Mouse (Mus musculus): ENCODE results near the gene Cx3cr1.

The Cx3cr1 gene

DNA sequence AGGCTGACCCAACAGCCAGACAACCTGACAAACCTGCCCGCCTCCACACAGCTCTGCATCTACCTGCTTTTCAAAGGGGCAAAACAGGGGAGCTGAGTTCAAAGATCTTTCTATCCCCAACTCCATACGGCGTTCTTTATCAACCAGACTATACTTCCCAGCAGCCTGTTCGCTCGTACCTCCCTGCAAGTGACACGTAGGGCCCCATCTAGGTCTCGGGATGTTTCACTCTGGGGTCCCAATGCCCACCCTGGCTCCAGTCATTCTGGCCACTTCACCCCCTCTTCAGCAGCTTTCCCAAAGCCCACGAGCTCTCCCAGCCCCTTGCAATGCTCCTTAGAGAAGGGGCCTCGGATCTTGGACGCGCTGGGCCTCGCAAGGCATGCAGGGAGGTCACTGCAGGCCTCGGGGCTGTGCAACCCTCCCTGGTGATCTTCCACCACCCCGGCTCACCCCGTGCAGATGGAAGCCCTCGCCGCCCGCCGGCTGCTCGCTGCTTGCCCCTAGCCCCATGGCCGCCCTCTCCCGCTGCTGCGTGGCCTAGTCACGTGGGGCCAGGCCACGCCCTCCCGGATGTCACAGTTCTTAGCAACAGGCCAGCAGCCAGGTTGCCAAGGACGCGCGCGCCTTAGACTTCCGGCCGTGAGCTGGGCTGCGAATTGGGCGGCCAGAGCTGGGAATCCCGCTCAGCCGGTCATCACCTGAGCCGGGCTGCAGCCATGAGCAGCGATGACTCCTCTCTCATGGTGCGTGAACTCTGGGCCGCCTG is 132.5 kb downstream of the Cx3cr1 start, which contains the start of the genes Gorasp1 and Ttc21a:
Gene Gorasp1 (minus strand): TSS at position 561 of the 769 bp plus-strand sequence.
Gene Ttc21a (plus strand): TSS at position 602 of the 769 bp plus-strand sequence.
- DNase-seq (ENCODE audit: low spot score), result peak; percentile 94

DNA sequence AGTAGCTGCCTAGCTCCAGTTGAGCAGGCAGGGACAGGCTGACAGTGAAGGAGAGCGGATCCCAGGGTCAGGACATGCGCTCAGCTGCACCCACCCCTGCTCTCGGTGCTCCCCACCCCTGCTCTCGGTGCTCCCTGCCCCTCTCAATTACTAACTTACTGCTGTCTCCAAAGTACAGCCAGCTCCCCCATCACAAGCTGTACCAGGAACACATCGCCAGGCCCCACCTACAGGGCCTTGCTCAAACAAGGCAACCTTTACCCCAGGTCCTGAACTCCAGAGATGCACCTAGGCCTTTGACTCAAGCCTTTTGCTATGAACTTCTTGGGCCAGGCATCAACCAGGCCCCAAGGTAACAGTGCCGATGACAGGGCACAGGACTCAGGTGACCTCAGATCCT is 136.0 kb downstream of the Cx3cr1 start:
- no peak for DNase-seq (ENCODE audit: low spot score)

DNA sequence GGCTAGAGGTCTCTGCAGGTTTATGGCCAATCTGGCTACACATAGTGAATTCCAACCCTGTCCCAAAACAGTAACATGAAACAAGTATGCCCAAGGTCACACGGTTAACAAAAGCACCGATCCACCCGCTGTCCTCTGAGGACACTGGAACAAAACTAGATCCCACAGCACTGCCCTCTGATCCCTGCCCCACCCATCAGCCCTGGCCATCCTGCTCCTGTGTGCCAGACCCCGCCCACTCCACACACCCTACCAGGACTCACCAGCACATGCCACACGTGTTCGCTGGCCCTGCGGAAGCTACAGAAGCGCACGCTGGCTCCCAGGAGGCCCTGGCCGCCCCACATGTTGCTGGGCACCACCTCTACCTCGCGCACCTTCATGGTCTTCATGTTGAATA is 137.3 kb downstream of the Cx3cr1 start:
- DNase-seq (ENCODE audit: low spot score), result no peak

GRCm38 (mm10) chr9:119926497-119926896 is 143.2 kb downstream of the Cx3cr1 start:
- DNase-seq (ENCODE audit: low spot score), result no peak

DNA sequence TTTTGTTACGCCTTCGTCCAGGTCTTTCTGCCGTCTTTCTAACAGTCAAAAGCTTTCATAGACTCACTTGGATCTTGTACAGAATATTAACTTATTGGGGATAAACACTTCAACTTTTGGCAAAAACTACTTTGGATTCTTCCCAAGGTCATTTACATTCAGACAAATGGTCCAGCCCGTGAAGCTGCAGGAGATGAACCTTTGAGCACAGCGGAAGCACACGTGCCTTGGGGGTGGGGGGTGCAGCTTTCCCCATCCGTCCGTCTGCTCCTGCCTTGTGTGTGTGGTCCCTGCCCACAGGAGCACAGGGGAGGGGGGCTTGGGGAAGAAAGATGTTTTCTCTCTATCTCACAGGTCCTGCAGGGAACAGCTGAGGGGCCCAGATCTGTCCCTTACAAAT is 143.9 kb downstream of the Cx3cr1 start:
- DNase-seq (ENCODE audit: low spot score), result no peak

GRCm38 (mm10) chr9:119925120-119925657 is 144.5 kb downstream of the Cx3cr1 start:
- no peak for DNase-seq (ENCODE audit: low spot score)

GRCm38 (mm10) chr9:119923462-119923861 is 146.2 kb downstream of the Cx3cr1 start:
- no peak for DNase-seq (ENCODE audit: low spot score)

DNA sequence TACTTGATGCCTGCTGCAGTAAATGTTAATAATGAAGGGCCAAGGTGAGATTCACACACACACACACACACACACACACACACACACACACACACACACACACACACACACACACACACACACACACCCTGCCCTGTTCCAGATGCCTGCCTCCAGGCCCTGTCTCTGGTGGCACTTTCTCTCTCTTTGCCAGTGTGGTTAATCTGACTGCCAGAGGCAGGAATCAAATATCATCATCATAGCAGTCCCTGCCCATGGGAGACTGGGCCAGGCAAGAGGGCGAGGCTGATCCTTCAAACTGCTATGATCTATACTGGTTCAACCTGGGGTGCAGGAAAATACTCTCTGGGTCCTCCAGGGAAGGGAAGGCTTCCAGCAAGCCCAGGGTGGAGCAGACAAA is 149.8 kb downstream of the Cx3cr1 start:
- no peak for DNase-seq (ENCODE audit: low spot score)

DNA sequence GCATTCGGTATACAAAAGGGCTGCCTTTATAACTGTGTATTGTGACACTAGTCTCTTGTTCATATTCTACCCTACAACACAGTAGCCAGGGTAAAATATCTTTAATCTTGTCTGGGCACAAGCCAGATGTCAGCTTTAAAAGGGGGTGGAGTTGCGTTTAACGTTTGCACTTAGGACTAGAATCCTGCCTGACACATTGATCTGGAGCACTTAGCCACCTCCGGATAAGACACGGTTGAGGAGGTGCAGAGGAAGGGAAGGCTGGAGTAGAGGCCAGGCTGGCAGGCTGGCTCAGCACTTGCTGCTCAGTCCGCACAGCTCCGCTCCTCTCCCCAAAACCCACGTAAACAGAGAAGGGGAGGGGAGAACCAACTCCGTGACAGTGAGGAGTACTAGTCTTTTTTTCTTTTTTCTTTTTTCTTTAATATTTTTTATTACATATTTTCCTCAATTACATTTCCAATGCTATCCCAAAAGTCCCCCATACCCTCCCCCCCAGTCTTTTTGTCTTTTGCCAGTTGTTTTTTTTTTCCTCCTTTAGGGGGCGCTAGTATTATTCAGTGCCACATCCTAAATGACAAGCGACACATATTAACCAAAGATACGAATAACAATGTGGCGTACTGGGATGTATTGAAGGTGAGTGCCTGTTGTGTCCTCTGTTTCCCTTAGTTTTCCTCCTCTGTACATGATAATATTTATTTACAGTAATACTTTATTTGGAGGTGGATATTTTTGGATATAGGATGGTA is 156.4 kb downstream of the Cx3cr1 start:
- no peak for DNase-seq (ENCODE audit: low spot score)

DNA sequence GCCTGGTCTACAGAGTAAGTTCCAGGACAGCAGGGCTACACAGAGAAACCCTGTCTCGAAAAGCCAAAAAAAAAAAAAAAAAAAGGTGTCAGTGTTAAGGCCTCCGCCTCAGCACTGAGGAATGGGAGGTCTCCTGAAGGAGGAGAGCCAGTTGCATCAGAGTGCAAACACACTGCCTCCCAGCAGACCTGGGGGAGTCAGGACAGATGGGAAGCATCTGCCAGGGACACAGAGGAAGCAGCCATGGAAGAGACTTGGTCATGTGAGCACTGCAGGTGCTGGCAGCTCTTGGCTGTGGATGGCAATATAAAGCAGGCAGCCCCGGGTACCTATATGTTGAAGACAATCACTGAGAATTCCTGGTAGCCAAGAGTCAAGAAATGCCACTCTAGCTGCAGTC is 159.7 kb downstream of the Cx3cr1 start:
- no peak for DNase-seq (ENCODE audit: low spot score)

DNA sequence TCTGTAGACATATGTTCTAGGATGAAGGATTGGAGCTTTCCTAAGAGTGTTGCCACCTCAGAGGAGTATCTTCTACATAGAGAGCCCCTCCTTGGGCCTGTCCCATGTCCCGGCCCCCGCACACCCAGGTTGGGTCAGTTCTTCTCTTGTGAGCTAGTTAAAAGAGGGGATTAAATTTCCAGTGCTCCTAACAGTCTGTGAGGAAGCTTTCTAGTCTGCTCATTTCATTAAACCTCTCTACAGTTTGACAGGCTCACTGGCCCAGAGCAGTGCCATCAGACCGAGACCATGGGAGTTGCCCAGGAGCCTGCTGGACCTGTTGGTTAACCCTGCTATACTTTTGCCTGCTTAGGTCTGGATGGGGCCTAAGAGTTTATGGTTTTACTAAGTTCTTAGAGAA is 161.0 kb downstream of the Cx3cr1 start:
- no peak for DNase-seq (ENCODE audit: low spot score)

DNA sequence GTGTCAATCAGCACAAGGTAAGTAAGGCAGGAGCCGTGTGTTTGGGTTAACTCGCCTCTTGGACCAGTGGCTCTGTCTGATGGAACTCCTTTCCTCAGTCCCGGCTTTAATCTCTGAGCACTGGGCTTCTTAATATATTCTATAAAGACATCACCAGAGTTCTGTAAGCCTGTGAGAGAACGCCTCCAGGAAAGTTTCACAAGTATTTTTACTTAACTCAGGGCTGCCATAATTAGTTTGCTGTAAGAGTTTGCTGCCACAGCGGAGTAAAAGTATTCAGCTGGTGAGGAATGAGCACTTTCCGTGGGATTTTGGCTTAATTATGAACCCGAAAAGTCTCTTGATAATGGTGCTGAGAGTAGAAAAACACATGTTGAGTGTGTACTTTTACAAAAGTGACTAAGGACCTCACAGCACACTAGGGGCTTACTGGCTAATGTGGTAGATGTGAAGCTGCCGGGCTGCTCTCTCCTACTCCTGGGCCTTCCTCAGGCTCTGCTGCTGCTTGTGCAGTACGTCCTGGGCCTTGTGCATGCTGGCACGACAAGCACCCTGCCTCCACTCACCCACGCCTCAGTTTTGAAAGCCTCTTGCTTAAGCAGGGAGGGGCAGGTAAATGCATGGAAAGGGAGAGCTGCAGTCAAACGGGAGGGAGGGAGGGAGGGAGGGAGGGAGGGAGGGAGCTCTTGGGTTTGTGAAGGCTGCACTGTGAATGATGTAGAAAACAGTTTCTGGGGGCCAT is 167.1 kb downstream of the Cx3cr1 start:
- no peak for DNase-seq (ENCODE audit: low spot score)

DNA sequence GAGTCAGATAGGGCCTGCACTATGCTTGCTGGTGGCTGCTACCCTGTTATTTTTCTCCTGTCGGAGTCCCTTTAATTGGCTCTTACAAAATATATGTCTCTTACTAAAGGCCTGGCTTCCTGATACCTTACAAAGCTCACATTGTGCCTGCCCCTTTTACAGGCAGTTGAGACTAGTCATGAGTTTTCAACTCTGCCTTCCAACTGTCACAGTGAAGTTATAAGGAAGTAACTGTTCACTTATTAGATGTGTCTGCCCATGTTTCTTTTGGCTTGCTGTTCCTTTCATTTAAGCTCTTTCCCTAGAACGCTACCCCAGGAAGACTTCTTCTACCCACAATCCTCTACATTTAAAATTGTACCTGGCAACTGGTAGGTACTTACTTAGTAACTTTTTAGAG is 170.2 kb downstream of the Cx3cr1 start:
- no peak for DNase-seq (ENCODE audit: low spot score)

DNA sequence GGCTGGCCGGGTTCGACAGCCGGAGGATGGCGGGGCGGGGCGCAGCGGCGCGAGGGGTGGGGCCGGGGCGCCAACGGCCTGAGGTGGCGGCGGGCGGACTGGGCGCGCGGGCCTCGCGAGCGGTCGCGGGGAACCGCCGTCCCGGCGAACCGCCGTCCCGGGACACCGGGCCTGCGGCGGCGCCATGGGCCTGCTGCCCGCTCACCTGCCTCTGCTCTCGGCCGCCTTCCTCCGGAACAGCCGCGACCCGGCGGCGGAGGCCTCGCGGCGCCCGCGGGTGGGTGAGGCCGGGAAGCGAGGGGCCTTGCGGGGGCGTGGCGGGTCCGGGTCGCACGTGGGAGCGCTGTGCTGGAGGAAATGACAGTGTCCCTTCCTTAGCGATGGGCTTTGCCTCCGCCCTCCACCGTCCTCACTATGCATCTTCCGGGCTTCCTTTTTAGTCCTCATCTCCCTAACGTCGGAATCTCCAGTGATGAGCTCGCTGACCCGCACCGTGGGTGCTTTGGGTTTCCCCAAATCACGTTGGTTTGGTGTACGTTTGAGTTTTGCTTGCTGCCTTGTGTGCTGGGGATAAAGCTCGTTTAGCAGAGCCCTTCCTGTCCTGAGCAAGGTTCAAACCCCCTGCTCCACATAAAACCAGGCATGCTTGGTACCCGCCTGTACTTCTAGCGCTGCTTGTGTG is 174.5 kb downstream of the Cx3cr1 start:
- DNase-seq (ENCODE audit: low spot score), result no peak

DNA sequence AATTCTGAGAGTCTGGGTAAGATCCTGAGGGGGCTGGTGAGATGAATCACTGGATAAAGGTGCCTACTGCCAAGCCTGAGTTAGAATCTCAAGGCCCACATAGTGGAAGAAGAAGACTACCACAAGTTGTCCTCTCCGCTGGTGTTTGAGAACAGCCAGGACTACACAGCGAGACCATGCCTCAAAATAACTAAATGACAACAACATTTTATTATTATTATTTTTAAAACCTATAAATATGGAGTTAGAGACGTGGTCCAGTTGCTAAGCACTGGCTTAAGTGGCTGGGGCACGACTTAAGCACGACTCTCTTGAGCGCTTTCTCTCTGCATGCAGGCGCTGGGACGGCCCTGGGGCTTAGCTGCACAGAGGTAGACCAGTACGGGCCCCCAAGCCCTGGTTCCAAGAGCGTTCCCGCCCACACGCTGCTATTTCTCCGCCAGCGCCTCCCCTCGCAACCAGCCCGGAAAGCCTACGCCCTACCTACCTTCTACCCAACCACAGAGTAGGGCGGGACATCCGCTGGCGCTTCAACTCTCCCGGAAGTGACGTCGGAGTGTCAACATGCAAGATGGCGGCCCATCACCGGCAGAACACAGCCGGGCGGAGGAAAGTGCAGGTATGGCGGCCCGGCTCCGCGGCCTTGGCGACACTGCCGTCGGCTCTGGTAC is 175.2 kb downstream of the Cx3cr1 start, which contains the start of gene Wdr48:
Gene Wdr48 (plus strand): TSS at position 540 of the 671 bp plus-strand sequence.
- peak; percentile 98 for DNase-seq (ENCODE audit: low spot score)

DNA sequence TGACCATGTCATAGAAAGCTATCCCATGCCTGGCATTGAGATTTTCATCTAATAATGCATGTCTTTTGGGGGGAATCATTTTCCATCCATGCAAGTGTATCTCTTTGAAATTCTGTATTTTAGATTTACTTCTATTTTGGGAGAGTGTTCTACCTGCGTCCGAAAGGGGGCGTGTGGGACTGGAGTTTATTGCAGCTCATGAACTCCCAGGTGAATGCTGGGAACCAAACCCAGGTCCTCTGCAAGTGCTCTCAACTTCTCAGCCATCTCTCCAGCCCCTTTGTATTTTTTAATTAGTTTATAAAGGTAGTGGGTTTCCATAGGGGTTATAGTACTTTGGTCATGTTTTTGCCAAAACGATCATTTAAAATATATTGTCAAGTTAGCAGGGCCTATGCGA is 175.8 kb downstream of the Cx3cr1 start:
- DNase-seq (ENCODE audit: low spot score), result no peak

DNA sequence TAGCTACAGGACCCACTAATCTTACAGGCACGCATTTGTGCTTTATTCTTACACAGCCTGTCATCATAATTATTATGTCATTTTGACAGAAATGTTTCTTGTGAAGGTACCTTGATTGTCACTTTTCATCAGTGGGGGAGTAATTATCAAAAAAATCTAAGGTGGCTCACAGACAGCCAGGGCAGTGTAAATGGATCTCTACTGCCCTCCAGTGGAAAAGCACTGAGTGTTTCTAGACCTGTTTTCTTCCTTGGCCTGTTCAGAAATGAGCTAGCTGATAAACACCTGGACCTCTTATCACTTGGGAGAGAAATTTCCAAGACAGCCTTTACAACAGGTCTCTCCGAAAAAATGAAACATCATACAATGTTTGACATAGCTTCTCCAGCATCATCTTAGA is 179.0 kb downstream of the Cx3cr1 start:
- peak; percentile 45 for DNase-seq (ENCODE audit: low spot score)

DNA sequence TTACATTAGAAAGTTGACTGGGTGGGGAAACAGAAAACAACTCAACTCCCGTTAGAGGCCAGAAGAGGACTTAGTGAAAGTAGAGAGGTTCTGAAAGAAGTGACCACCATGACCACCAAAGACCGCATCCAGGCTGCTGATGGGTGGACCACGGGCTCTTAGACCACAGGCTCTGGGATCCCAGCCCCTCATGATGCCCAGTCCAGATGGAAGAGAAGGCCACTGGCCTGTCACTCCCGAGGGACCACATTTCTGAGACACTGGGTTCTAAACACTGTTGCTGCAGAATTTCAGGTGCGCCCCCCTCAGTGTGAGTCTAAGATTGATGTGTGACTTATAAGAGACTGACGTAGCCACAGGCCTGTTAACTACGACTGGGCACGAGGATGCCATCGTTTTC is 180.2 kb downstream of the Cx3cr1 start:
- no peak for DNase-seq (ENCODE audit: low spot score)

GRCm38 (mm10) chr9:119888843-119889246 is 180.8 kb downstream of the Cx3cr1 start:
- DNase-seq (ENCODE audit: low spot score), result no peak

DNA sequence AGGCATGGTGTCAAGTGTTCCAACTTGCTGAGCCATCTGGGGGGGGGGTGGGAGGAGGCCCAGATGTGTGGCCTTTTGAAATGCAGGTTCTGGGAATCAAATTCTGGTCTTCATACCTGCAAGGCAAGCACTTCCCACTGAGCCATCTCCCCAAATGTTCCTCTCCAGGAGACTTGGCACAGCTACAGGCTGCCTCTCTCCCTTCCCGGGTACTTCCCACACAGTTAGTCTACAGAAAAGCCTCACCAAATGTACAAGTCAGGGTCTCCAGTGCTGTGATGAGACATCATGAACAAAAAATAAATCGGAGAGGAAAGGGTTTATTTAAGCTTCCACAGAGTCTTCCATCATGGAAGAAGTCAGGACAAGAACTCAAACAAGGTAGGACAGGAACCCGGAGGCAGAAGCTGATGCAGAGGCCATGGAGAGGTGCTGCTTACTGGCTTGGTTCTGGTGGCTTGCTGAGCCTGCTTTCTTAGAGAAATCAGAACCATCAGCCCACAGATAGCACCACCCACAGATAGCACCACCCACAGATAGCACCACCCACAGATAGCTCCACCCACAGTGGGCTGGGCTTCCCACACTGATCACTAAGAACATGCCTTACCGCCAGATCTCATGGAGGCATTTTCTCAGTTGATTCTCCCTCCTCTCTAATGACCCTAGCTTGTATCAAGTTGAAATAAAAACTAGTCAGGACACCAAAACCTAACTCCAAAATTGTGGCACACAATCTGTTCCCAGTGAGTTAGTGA is 182.4 kb downstream of the Cx3cr1 start:
- DNase-seq (ENCODE audit: low spot score), result peak; percentile 4

All from layer of hippocampus, adult 11-12 months (tissue).